Mouse (Mus musculus): Measurements from ENCODE around the gene Arl16.

- TF ChIP-seq CTCF (conservative IDR thresholded peaks at IDR 0.05; ENCODE audit: low read length) (no peak), POU5F1 (IDR thresholded peaks at IDR 0.05; ENCODE audit: borderline replicate concordance, low read length) (no peak), NANOG (IDR thresholded peaks at IDR 0.05; ENCODE audit: borderline replicate concordance, low read length) (no peak)
These were observed 33.0 kb upstream of the Arl16 start for GRCm38 (mm10) chr11:120500357-120500756.
